Mouse (Mus musculus): Measurements from ENCODE around the gene Dab1.

GRCm38 (mm10) chr4:104438730-104439129, 819.6 kb downstream of the Dab1 start:
- TF ChIP-seq NRF1 (IDR thresholded peaks at IDR 0.05; ENCODE audit: insufficient read depth, low read depth, low read length, poor library complexity, severe bottlenecking) = no peak
- no peak for TF ChIP-seq CTCF (IDR thresholded peaks at IDR 0.05 in 2 of 3, conservative IDR thresholded peaks at IDR 0.05 in 1 of 3; ENCODE audit: control insufficient read depth in 1 of 3, insufficient read depth in 1 of 3, low read depth in 2 of 3, low read length in 3 of 3, poor library complexity in 1 of 3, severe bottlenecking in 1 of 3)
- TF ChIP-seq GATA1 (IDR thresholded peaks at IDR 0.05; ENCODE audit: low read depth, low read length) = no peak
- TF ChIP-seq ETS1 (IDR thresholded peaks at IDR 0.05; ENCODE audit: low read depth, low read length) = no peak
- TF ChIP-seq ZKSCAN1 (IDR thresholded peaks at IDR 0.05; ENCODE audit: low read depth, low read length) = no peak
- TF ChIP-seq POLR2AphosphoS2 (IDR thresholded peaks at IDR 0.05; ENCODE audit: low read length) = no peak
- no peak for TF ChIP-seq POLR2A (IDR thresholded peaks at IDR 0.05; ENCODE audit: control insufficient read depth in 1 of 2, insufficient read depth in 1 of 2, low read depth in 1 of 2, low read length in 2 of 2, poor library complexity in 1 of 2)
- no peak for TF ChIP-seq ZNF384 (IDR thresholded peaks at IDR 0.05; ENCODE audit: low read depth, low read length)
- TF ChIP-seq CHD1 (IDR thresholded peaks at IDR 0.05; ENCODE audit: low read depth, low read length) = no peak
- TF ChIP-seq RCOR1 (IDR thresholded peaks at IDR 0.05; ENCODE audit: low read depth, low read length) = no peak
- TF ChIP-seq MYC (IDR thresholded peaks at IDR 0.05; ENCODE audit: low read depth, low read length) = no peak
- TF ChIP-seq EP300 (IDR thresholded peaks at IDR 0.05; ENCODE audit: low read depth in 1 of 2, low read length in 2 of 2) = no peak

Data from MEL (cell line).